Mouse (Mus musculus) hindbrain, embryonic 12.5 days (tissue): ENCODE results near the gene Fam47c. TPM values are rescaled to one million over a fixed set of nuclear protein-coding genes. Genes with fewer than 3 reads are reported as not detected.

ENCODE experiments used
- ATAC-seq: fragments of 200-750 bp; cut with Nextera tagmentation; 2 replicates; pipeline ENCODE4 v1.8.0; 2017; ENCODE audit warnings: moderate TSS enrichment; ENCODE audit not compliant: low FRiP score
- H3K27ac ChIP-seq: fragments of 300-500 bp; sonication (generic); 2 replicates; pipeline ENCODE4 v1.5.1; 2016; ENCODE audit warnings: mild to moderate bottlenecking
- H3K27me3 ChIP-seq: fragments of 300-500 bp; sonication (generic); 2 replicates; pipeline ENCODE4 v1.6.1; 2016; ENCODE audit warnings: mild to moderate bottlenecking
- H3K36me3 ChIP-seq: fragments of 300-500 bp; sonication (generic); 2 replicates; pipeline ENCODE4 v1.6.1; 2016; ENCODE audit warnings: mild to moderate bottlenecking
- H3K4me1 ChIP-seq: fragments of 300-500 bp; sonication (generic); 2 replicates; pipeline ENCODE4 v1.6.1; 2016
- H3K4me2 ChIP-seq: fragments of 300-500 bp; sonication (generic); replicated peaks from 2 replicates; pipeline ENCODE4 v1.6.1; 2016; ENCODE audit warnings: mild to moderate bottlenecking
- H3K4me3 ChIP-seq: fragments of 300-500 bp; sonication (generic); 2 replicates; pipeline ENCODE4 v1.5.1; 2016; ENCODE audit warnings: mild to moderate bottlenecking
- H3K9ac ChIP-seq: fragments of 300-500 bp; sonication (generic); 2 replicates; pipeline ENCODE4 v1.6.1; 2016; ENCODE audit warnings: mild to moderate bottlenecking, moderate library complexity
- H3K9me3 ChIP-seq: fragments of 300-500 bp; sonication (generic); replicated peaks from 2 replicates; pipeline ENCODE4 v1.6.1; 2016; ENCODE audit warnings: mild to moderate bottlenecking
- WGBS: fragments of 180-500 bp; shearing (Covaris S2); methylation state at CpG from one replicate; pipeline ENCODE4 v1.1.7; 2016; 5-methylcytosine and 5-hydroxymethylcytosine counted together
- polyA plus RNA-seq: library from polyadenylated mRNA; unstranded; fragments of >200 nt; fragmentation: Nextera tagmentation; extraction: Ambion mirVana; gene quantifications from 2 replicates; pipeline ENCODE4 v1.2.1, GENCODE M21; 2016

Fam47c gene
- polyA plus RNA-seq = not detected in 2 replicates

DNA sequence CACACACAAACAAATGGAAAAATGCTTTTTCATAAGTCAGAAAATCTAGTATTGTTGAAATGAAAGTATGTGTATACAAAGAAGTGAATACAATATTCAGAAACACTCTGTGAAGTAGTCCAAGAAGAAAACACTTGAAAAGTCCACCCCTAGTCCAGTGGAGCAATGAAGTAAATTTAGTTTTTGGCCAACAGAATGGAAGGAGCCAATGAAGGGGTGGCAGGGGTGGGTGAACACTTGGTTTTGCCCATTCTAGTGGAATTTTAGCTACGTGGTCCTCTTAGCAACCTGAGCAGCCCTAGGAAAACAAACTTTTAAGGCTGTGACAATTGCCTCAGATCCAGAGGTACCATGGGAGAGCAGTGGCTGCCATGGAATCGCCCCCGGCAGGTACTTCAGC lies at the start of gene Fam47c:
Fam47c (plus strand) TSS at position 301 of the 400 bp plus-strand sequence.
- WGBS = 94% methylated on average over 3 of the region's 3 CpGs
- Histone ChIP-seq H3K4me2 (no peak within 1 kb of the TSS), H3K36me3 (no peaks in the 10 kb centered on the region), H3K27ac (no peak within 1 kb of the TSS), H3K4me1 (no peaks in the 10 kb centered on the region), H3K9ac (no peak within 1 kb of the TSS), H3K9me3 (no peaks in the 10 kb centered on the region), H3K27me3 (no peaks in the 10 kb centered on the region), H3K4me3 (no peak within 1 kb of the TSS)
- no peak for ATAC-seq

DNA sequence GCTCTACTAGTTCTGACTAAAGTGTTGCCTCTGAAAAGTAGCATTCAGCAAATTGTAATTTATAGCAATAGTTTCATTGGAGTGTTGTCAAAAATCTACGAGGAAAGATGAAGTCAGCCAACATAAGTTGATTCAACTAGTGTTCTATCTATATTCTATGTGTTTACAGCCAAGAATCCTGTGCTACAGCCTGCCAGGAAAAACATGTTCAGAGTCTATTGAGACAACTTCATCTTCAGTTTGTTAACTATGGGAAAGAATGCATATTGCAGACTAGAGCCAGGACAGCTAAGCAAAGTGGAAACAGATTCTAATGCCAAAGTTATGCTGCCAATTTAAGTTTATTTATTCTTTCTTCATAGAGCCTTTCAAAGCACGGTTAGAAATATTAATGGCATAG lies 31.8 kb downstream of the Fam47c start:
- Histone ChIP-seq H3K4me1 (no peaks in the 10 kb centered on the region), H3K4me2 (no peak overlapping the region), H3K36me3 (no peaks in the 10 kb centered on the region), H3K27ac (no peak overlapping the region), H3K9me3 (no peaks in the 10 kb centered on the region), H3K4me3 (no peak overlapping the region), H3K9ac (no peak overlapping the region), H3K27me3 (no peaks in the 10 kb centered on the region)
- 73% methylated on average over 2 of the region's 2 CpGs for WGBS
- no peak for ATAC-seq

- Histone ChIP-seq H3K4me1 (no peaks in the 10 kb centered on the region), H3K4me3 (no peak overlapping the region), H3K9ac (no peak overlapping the region), H3K27ac (no peak overlapping the region), H3K27me3 (no peaks in the 10 kb centered on the region), H3K36me3 (no peaks in the 10 kb centered on the region), H3K9me3 (0 out of 2 replicates have a peak, but pooled peaks cover 4% of the 10 kb centered on the region), H3K4me2 (no peak overlapping the region)
- no peak for ATAC-seq
- 80% methylated on average over 2 of the region's 2 CpGs for WGBS
Observed at GRCm38 (mm10) chrX:78777078-78777477, 39.5 kb downstream of the Fam47c start.

Other genes with a start within 250 kb of the Fam47c start
- 7.9 and 9.4 TPM in 2 replicates for gene Prrg1, start 153.9 kb upstream of the Fam47c start, polyA plus RNA-seq